Mouse (Mus musculus) testis, adult 10 weeks (tissue): ENCODE results near the gene Rgmb. TPM values are rescaled to one million over a fixed set of nuclear protein-coding genes. Genes with fewer than 3 reads are reported as not detected.

ENCODE experiments used
- polyA plus RNA-seq: library from polyadenylated mRNA; stranded (reverse); fragments of 350-450 nt; fragmentation: Illumina TruSeq; extraction: RNeasy Lipid Tissue Mini Kit (QIAGEN cat#74804); gene quantifications from one replicate; pipeline ENCODE4 v1.2.3, GENCODE M21; 2014; ENCODE audit warnings: low read depth, low replicate concordance

The Rgmb gene
- polyA plus RNA-seq: 3.5 TPM

DNA sequence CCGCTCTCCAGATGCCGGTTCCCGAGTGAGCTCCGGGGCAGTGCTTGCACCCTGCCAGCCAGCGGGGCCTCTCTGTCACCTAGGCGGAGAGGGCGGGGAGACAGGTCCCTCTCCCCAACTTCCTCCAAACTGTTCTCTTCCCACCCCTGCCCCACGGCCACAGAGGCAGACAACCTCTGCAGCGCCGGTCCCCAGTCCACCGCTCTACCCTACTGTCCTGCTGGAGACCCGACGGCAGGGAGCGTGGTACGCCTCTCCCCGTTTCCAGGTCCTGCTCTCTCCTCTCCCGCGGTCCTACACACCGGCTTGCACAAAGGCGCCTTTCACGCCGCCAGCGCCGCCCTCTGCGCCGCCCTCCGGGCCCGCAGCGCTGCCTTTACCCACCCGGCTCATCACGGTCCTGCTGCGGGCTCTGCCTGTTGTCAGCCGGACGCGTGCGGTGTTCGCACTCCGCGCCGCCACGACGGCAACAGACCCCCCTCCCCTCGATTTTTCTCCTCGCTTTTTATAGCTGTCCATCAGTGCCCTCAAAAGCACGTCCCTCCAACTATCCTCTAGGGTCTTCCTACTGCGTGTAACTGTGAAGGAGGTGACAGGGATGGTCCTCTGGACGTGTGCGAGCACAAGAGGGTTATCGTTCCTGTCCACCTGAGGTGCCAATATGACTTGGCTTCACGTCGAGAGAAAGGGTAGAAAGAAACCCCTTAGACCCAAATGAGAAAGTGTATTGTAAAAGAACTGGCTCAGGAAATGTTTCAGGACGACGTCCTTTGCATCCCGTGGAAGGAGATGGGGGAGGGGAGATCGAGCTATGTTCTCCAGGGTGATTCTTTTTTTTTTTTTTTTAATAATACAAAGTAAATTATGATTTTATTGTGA lies at the start of gene Rgmb:
Rgmb (minus strand) TSS at position 274 of the 879 bp plus-strand sequence.

Other genes starting within 250 kb of the Rgmb start
- 38.4 TPM for gene Chd1, start 126.1 kb downstream of the Rgmb start, polyA plus RNA-seq